Mouse (Mus musculus): ENCODE measurements at regions not wholly inside any gene's neighbourhood (a gene's known extent, or its start where the extent isn't known, plus 50 kb on each side); places are given as distances from the start of the nearest gene placed in this dataset.
A peak's percentile ranks its signal among the peaks of the same experiment; 100 is the strongest.

- DNase-seq = no peak
Measured at GRCm38 (mm10) chr14:66479181-66479580, 470.2 kb upstream of the Gulo start.

GRCm38 (mm10) chr14:66478562-66478961 is 469.6 kb upstream of the Gulo start:
- no peak for DNase-seq

- no peak for DNase-seq
Measured at GRCm38 (mm10) chr14:66475026-66475425, 466.0 kb upstream of the Gulo start.

GRCm38 (mm10) chr14:66473251-66473550 is 464.2 kb upstream of the Gulo start:
- DNase-seq = no peak

- DNase-seq = no peak
Measured at GRCm38 (mm10) chr14:66472537-66473250, 463.7 kb upstream of the Gulo start.

GRCm38 (mm10) chr14:66462081-66462480 is 453.1 kb upstream of the Gulo start:
- no peak for DNase-seq

- no peak for DNase-seq
Measured at GRCm38 (mm10) chr14:66460795-66461194, 451.8 kb upstream of the Gulo start.

GRCm38 (mm10) chr14:66458696-66459095 is 449.7 kb upstream of the Gulo start:
- no peak for DNase-seq

- DNase-seq = no peak
Measured at GRCm38 (mm10) chr14:66457300-66457699, 448.3 kb upstream of the Gulo start.

- no peak for DNase-seq
Measured at GRCm38 (mm10) chr14:66452828-66453227, 443.8 kb upstream of the Gulo start.

- DNase-seq = no peak
Measured at GRCm38 (mm10) chr14:66450351-66450750, 441.3 kb upstream of the Gulo start.

- DNase-seq = no peak
Measured at GRCm38 (mm10) chr14:66442576-66442975, 433.6 kb upstream of the Gulo start.

- no peak for DNase-seq
Measured at GRCm38 (mm10) chr14:66441825-66442224, 432.8 kb upstream of the Gulo start.

GRCm38 (mm10) chr14:66438572-66438971 is 429.6 kb upstream of the Gulo start:
- DNase-seq = no peak

- no peak for DNase-seq
Measured at GRCm38 (mm10) chr14:66438001-66438400, 429.0 kb upstream of the Gulo start.

GRCm38 (mm10) chr14:66431630-66432029 is 422.6 kb upstream of the Gulo start:
- DNase-seq = no peak

GRCm38 (mm10) chr14:66424141-66424540 is 415.1 kb upstream of the Gulo start:
- DNase-seq = peak; percentile 34
